Mouse (Mus musculus): ENCODE results near the gene Tnfrsf17.
"Not testable (repeated sequence)": the region's sequence is repeated elsewhere in the genome, so short reads cannot be mapped to it uniquely, and the experiment has no call there.

Gene Tnfrsf17

GRCm38 (mm10) chr16:11313512-11313911 lies at the start of gene Tnfrsf17:
TSS of gene Tnfrsf17 (plus strand) at chr16:11313812.
- no peak for DNase-seq (ENCODE audit: low spot score)

- DNase-seq (ENCODE audit: low spot score), result no peak
Observed at GRCm38 (mm10) chr16:11266556-11266955, 47.1 kb upstream of the Tnfrsf17 start.

- DNase-seq (ENCODE audit: low spot score), result no peak
Observed at GRCm38 (mm10) chr16:11269808-11270207, 43.8 kb upstream of the Tnfrsf17 start.

- DNase-seq (ENCODE audit: low spot score), result no peak
Observed at GRCm38 (mm10) chr16:11270642-11271041, 43.0 kb upstream of the Tnfrsf17 start.

GRCm38 (mm10) chr16:11271073-11271472 lies 42.5 kb upstream of the Tnfrsf17 start:
- DNase-seq (ENCODE audit: low spot score), result no peak

- no peak for DNase-seq (ENCODE audit: low spot score)
Observed at GRCm38 (mm10) chr16:11276888-11277287, 36.7 kb upstream of the Tnfrsf17 start.

- no peak for DNase-seq (ENCODE audit: low spot score)
Observed at GRCm38 (mm10) chr16:11278778-11279177, 34.8 kb upstream of the Tnfrsf17 start.

- DNase-seq (ENCODE audit: low spot score), result no peak
Observed at GRCm38 (mm10) chr16:11282655-11283232, 30.9 kb upstream of the Tnfrsf17 start.

GRCm38 (mm10) chr16:11284881-11285280 lies 28.7 kb upstream of the Tnfrsf17 start:
- DNase-seq (ENCODE audit: low spot score), result no peak

GRCm38 (mm10) chr16:11285949-11286348 lies 27.7 kb upstream of the Tnfrsf17 start:
- DNase-seq (ENCODE audit: low spot score), result no peak

GRCm38 (mm10) chr16:11288873-11289272 lies 24.7 kb upstream of the Tnfrsf17 start:
- not testable (repeated sequence) for DNase-seq (ENCODE audit: low spot score)

- not testable (repeated sequence) for DNase-seq (ENCODE audit: low spot score)
Observed at GRCm38 (mm10) chr16:11295583-11295982, 18.0 kb upstream of the Tnfrsf17 start.

- DNase-seq (ENCODE audit: low spot score), result not testable (repeated sequence)
Observed at GRCm38 (mm10) chr16:11297700-11298099, 15.9 kb upstream of the Tnfrsf17 start.

- no peak for DNase-seq (ENCODE audit: low spot score)
Observed at GRCm38 (mm10) chr16:11303741-11304140, 9.9 kb upstream of the Tnfrsf17 start.

GRCm38 (mm10) chr16:11305531-11305930 lies 8.1 kb upstream of the Tnfrsf17 start:
- DNase-seq (ENCODE audit: low spot score), result no peak

- no peak for DNase-seq (ENCODE audit: low spot score)
Observed at GRCm38 (mm10) chr16:11315786-11316320, 2.2 kb downstream of the Tnfrsf17 start.

GRCm38 (mm10) chr16:11316748-11317147 lies 3.1 kb downstream of the Tnfrsf17 start:
- DNase-seq (ENCODE audit: low spot score), result no peak

GRCm38 (mm10) chr16:11317324-11317723 lies 3.7 kb downstream of the Tnfrsf17 start:
- DNase-seq (ENCODE audit: low spot score), result no peak

GRCm38 (mm10) chr16:11322409-11323323 lies 9.1 kb downstream of the Tnfrsf17 start, which contains the start of gene Snx29:
TSS of gene Snx29 (plus strand) at chr16:11322908.
- peak; percentile 100 for DNase-seq (ENCODE audit: low spot score)

- DNase-seq (ENCODE audit: low spot score), result no peak
Observed at GRCm38 (mm10) chr16:11323324-11324051, 9.9 kb downstream of the Tnfrsf17 start.

- DNase-seq (ENCODE audit: low spot score), result no peak
Observed at GRCm38 (mm10) chr16:11330081-11330800, 16.6 kb downstream of the Tnfrsf17 start.

- no peak for DNase-seq (ENCODE audit: low spot score)
Observed at GRCm38 (mm10) chr16:11331030-11331429, 17.4 kb downstream of the Tnfrsf17 start.
